Mouse (Mus musculus) kidney, embryonic 14.5 days (tissue): ENCODE measurements around the gene Myo1d. TPM values are rescaled to one million over a fixed set of nuclear protein-coding genes. Genes with fewer than 3 reads are reported as not detected.

ENCODE experiments used
- ATAC-seq: fragments of 200-750 bp; cut with Nextera tagmentation; 2 replicates; pipeline ENCODE4 v1.8.0; 2017; ENCODE audit warnings: moderate number of reproducible peaks, mild to moderate bottlenecking, moderate TSS enrichment, moderate library complexity; ENCODE audit not compliant: low FRiP score, low TSS enrichment
- H3K27ac ChIP-seq: fragments of 300-500 bp; sonication (generic); 2 replicates; pipeline ENCODE4 v1.5.1; 2014; ENCODE audit warnings: low read depth, mild to moderate bottlenecking, low read length, moderate library complexity, mixed read lengths
- H3K27me3 ChIP-seq: fragments of 300-500 bp; sonication (generic); 2 replicates; pipeline ENCODE4 v1.6.1; 2014; ENCODE audit warnings: mild to moderate bottlenecking, low read length; ENCODE audit not compliant: control insufficient read depth, insufficient read depth
- H3K36me3 ChIP-seq: fragments of 300-500 bp; sonication (generic); 2 replicates; pipeline ENCODE4 v1.6.1; 2014; ENCODE audit warnings: low read length, mixed read lengths; ENCODE audit not compliant: control insufficient read depth, insufficient read depth
- H3K4me1 ChIP-seq: fragments of 300-500 bp; sonication (generic); 2 replicates; pipeline ENCODE4 v1.6.1; 2014; ENCODE audit warnings: low read length, mixed read lengths; ENCODE audit not compliant: control insufficient read depth, insufficient read depth
- H3K4me2 ChIP-seq: fragments of 300-500 bp; sonication (generic); replicated peaks from 2 replicates; pipeline ENCODE4 v1.6.1; 2014; ENCODE audit warnings: low read depth, mild to moderate bottlenecking, low read length
- H3K4me3 ChIP-seq: fragments of 300-500 bp; sonication (generic); 2 replicates; pipeline ENCODE4 v1.5.1; 2014; ENCODE audit warnings: mild to moderate bottlenecking, low read length
- H3K9ac ChIP-seq: fragments of 300-500 bp; sonication (generic); 2 replicates; pipeline ENCODE4 v1.6.1; 2014; ENCODE audit warnings: low read depth, mild to moderate bottlenecking, low read length, moderate library complexity
- H3K9me3 ChIP-seq: fragments of 300-500 bp; sonication (generic); 2 replicates; pipeline ENCODE4 v1.6.1; 2016; ENCODE audit warnings: low read length; ENCODE audit not compliant: control insufficient read depth
- WGBS: fragments of 180-500 bp; shearing (Covaris S2); extraction: QIAGEN DNeasy Blood & Tissue Kit; methylation state at CpG from one replicate; pipeline ENCODE4 v1.1.7; 2014; 5-methylcytosine and 5-hydroxymethylcytosine counted together
- polyA plus RNA-seq: library from polyadenylated mRNA; unstranded; fragments of >200 nt; fragmentation: Nextera tagmentation; extraction: Ambion mirVana; gene quantifications from 2 replicates; pipeline ENCODE4 v1.2.1, GENCODE M21; 2014

Gene Myo1d
- polyA plus RNA-seq, 1 experiment from 2014 or later: 16.0 TPM

DNA sequence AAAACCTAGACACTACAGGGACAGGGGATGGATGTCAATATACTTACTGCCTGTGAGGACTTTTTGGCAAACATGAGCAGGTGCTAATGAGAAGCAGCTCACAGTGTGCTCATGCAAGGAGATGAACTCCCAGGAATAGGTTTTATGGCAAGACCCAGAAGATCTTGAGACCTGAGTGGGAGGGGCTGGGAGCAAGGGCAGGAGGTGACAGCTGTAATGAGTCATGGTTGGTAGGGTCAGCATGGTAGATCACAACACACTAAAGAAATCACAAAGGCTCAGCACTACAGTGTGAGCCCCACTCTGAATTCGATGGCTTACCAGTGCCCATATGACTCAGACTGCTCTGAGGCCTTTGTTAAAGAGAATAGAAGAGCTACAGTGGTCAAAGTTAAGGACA, 184.3 kb downstream of the Myo1d start:
- Histone ChIP-seq H3K4me3 (no peak overlapping the region), H3K27me3 (no peaks in the 10 kb centered on the region), H3K9ac (no peak overlapping the region), H3K36me3 (no peaks in the 10 kb centered on the region), H3K4me1 (no peaks in the 10 kb centered on the region), H3K4me2 (no peak overlapping the region), H3K9me3 (no peaks in the 10 kb centered on the region), H3K27ac (no peak overlapping the region)
- 68% methylated on average over 1 of the region's 1 CpGs for WGBS
- ATAC-seq: no peak

GRCm38 (mm10) chr11:80589387-80589786, 190.4 kb downstream of the Myo1d start:
- no peaks in the 10 kb centered on the region for H3K27me3 ChIP-seq
- ATAC-seq: no peak
- no peak overlapping the region for H3K4me3 ChIP-seq
- H3K9ac ChIP-seq: no peak overlapping the region
- no peak overlapping the region for H3K4me2 ChIP-seq
- no peaks in the 10 kb centered on the region for H3K4me1 ChIP-seq
- WGBS: 73% methylated on average over 5 of the region's 5 CpGs
- no peaks in the 10 kb centered on the region for H3K36me3 ChIP-seq
- H3K9me3 ChIP-seq: no peaks in the 10 kb centered on the region
- H3K27ac ChIP-seq: no peak overlapping the region

GRCm38 (mm10) chr11:80585761-80586160, 194.1 kb downstream of the Myo1d start:
- Histone ChIP-seq H3K27me3 (no peaks in the 10 kb centered on the region; the same call in 1 of the 2 replicates), H3K36me3 (no peaks in the 10 kb centered on the region), H3K4me2 (no peak overlapping the region), H3K4me1 (no peaks in the 10 kb centered on the region), H3K9me3 (no peaks in the 10 kb centered on the region), H3K4me3 (no peak overlapping the region), H3K27ac (no peak overlapping the region), H3K9ac (no peak overlapping the region)
- no peak for ATAC-seq

DNA sequence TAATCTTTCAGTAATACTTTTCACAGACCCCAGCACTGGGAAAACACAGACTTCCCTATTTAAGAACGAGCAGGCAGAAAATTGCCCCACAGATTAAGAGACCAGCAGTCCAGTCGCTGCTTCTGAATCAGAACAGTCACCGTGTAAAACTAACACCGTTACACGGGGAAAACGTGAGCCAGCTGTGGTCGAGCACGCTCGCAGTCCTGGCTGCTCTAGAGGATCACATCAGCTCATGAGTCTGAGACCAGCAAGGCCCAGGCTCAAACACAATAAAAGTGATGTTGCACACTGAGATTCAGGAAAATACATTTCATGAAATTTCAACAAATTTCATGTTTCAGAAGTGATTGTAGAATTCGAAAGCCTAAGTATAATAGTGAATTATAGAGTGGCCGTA, 194.6 kb downstream of the Myo1d start:
- no peaks in the 10 kb centered on the region for H3K4me1 ChIP-seq
- ATAC-seq: no peak
- H3K27me3 ChIP-seq: no peaks in the 10 kb centered on the region; the same call in 1 of the 2 replicates
- H3K36me3 ChIP-seq: no peaks in the 10 kb centered on the region
- no peaks in the 10 kb centered on the region for H3K9me3 ChIP-seq
- no peak overlapping the region for H3K4me2 ChIP-seq
- H3K4me3 ChIP-seq: no peak overlapping the region
- no peak overlapping the region for H3K9ac ChIP-seq
- no peak overlapping the region for H3K27ac ChIP-seq
- WGBS: 44% methylated on average over 11 of the region's 11 CpGs

DNA sequence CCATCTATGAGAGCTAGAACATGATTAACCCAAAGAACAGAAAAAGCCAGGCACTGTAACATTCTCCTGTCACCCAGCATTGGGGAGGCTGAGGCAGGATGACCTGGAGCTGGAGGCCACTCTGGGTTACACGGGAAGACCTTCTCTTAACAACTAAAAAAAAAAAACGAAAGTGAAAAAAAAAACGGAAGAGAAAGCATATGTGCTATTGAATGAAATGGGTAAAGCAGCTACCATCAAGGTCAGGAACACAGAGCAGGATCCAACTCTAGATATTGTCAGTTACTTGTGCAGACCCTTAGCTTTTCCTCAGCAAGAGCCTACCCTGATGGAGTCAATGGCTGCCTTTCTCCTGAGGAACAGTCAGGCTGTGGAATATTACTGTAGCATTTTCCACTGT, 199.3 kb downstream of the Myo1d start:
- Histone ChIP-seq H3K4me3 (no peak overlapping the region), H3K27ac (no peak overlapping the region), H3K27me3 (no peaks in the 10 kb centered on the region; the same call in 1 of the 2 replicates), H3K4me1 (no peaks in the 10 kb centered on the region; the same call in 1 of the 2 replicates), H3K9me3 (no peaks in the 10 kb centered on the region), H3K36me3 (no peaks in the 10 kb centered on the region), H3K9ac (no peak overlapping the region), H3K4me2 (no peak overlapping the region)
- 76% methylated on average over 3 of the region's 3 CpGs for WGBS
- ATAC-seq: no peak

GRCm38 (mm10) chr11:80577747-80578640, 201.8 kb downstream of the Myo1d start:
- peak; percentile 79; the same call in 1 of the 2 replicates for ATAC-seq
- no peaks in the 10 kb centered on the region for H3K9me3 ChIP-seq
- H3K4me1 ChIP-seq: no peaks in the 10 kb centered on the region; the same call in 1 of the 2 replicates
- no peak overlapping the region for H3K27ac ChIP-seq
- no peak overlapping the region for H3K4me3 ChIP-seq
- no peaks in the 10 kb centered on the region; the same call in 1 of the 2 replicates for H3K27me3 ChIP-seq
- H3K9ac ChIP-seq: no peak overlapping the region
- 20% methylated on average over 14 of the region's 14 CpGs for WGBS
- no peaks in the 10 kb centered on the region for H3K36me3 ChIP-seq
- H3K4me2 ChIP-seq: peak overlapping the region; percentile 25; the same call in 1 of the 2 replicates

- 72% methylated on average over 3 of the region's 3 CpGs for WGBS
- no peaks in the 10 kb centered on the region for H3K9me3 ChIP-seq
- H3K36me3 ChIP-seq: no peaks in the 10 kb centered on the region
- no peak overlapping the region for H3K9ac ChIP-seq
- no peak for ATAC-seq
- no peaks in the 10 kb centered on the region; the same call in 1 of the 2 replicates for H3K4me1 ChIP-seq
- no peaks in the 10 kb centered on the region for H3K27me3 ChIP-seq
- H3K27ac ChIP-seq: no peak overlapping the region
- H3K4me3 ChIP-seq: no peak overlapping the region
- no peak overlapping the region for H3K4me2 ChIP-seq
Measured at GRCm38 (mm10) chr11:80575794-80576193, 204.0 kb downstream of the Myo1d start.

GRCm38 (mm10) chr11:80566286-80566685, 213.5 kb downstream of the Myo1d start:
- Histone ChIP-seq H3K27ac (no peak overlapping the region), H3K4me3 (no peak overlapping the region), H3K27me3 (no peaks in the 10 kb centered on the region), H3K9ac (no peak overlapping the region), H3K36me3 (no peaks in the 10 kb centered on the region), H3K4me1 (no peaks in the 10 kb centered on the region), H3K4me2 (no peak overlapping the region), H3K9me3 (no peaks in the 10 kb centered on the region)
- no peak for ATAC-seq
- 60% methylated on average over 3 of the region's 3 CpGs for WGBS
